Mouse (Mus musculus): ENCODE results near the gene Odaph. TPM values are rescaled to one million over a fixed set of nuclear protein-coding genes. Genes with fewer than 3 reads are reported as not detected.
"Not testable (repeated sequence)": the region's sequence is repeated elsewhere in the genome, so short reads cannot be mapped to it uniquely, and the experiment has no call there.

Odaph gene
- not detected for total RNA-seq (2021)

- no peak for DNase-seq (ENCODE audit: extremely low spot score in 1 of 2, low spot score in 1 of 2)
Measured at GRCm38 (mm10) chr5:91987236-91987635, at the start of gene Odaph. TSS of gene Odaph (plus strand) at chr5:91987475.

- DNase-seq (ENCODE audit: extremely low spot score in 1 of 2, low spot score in 1 of 2), result not testable (repeated sequence)
Measured at GRCm38 (mm10) chr5:91945609-91946008, 41.7 kb upstream of the Odaph start.

GRCm38 (mm10) chr5:91947008-91947407 lies 40.3 kb upstream of the Odaph start:
- DNase-seq (ENCODE audit: extremely low spot score in 1 of 2, low spot score in 1 of 2), result no peak

- DNase-seq (ENCODE audit: extremely low spot score in 1 of 2, low spot score in 1 of 2), result no peak
Measured at GRCm38 (mm10) chr5:91949441-91949840, 37.8 kb upstream of the Odaph start.

- DNase-seq (ENCODE audit: extremely low spot score in 1 of 2, low spot score in 1 of 2), result no peak
Measured at GRCm38 (mm10) chr5:91951404-91951803, 35.9 kb upstream of the Odaph start.

GRCm38 (mm10) chr5:91956991-91957760 lies 30.1 kb upstream of the Odaph start:
- DNase-seq (ENCODE audit: extremely low spot score in 1 of 2, low spot score in 1 of 2), result no peak

GRCm38 (mm10) chr5:91959096-91959495 lies 28.2 kb upstream of the Odaph start:
- no peak for DNase-seq (ENCODE audit: extremely low spot score in 1 of 2, low spot score in 1 of 2)

GRCm38 (mm10) chr5:91959986-91960385 lies 27.3 kb upstream of the Odaph start:
- DNase-seq (ENCODE audit: extremely low spot score in 1 of 2, low spot score in 1 of 2), result no peak

GRCm38 (mm10) chr5:91960606-91961254 lies 26.5 kb upstream of the Odaph start:
- no peak for DNase-seq (ENCODE audit: extremely low spot score in 1 of 2, low spot score in 1 of 2)

- DNase-seq (ENCODE audit: extremely low spot score in 1 of 2, low spot score in 1 of 2), result no peak
Measured at GRCm38 (mm10) chr5:91961370-91961769, 25.9 kb upstream of the Odaph start.

GRCm38 (mm10) chr5:91962259-91962638 lies 25.0 kb upstream of the Odaph start:
- DNase-seq (ENCODE audit: extremely low spot score in 1 of 2, low spot score in 1 of 2), result no peak

- DNase-seq (ENCODE audit: extremely low spot score in 1 of 2, low spot score in 1 of 2), result peak; percentile 82 to 84
Measured at GRCm38 (mm10) chr5:91962639-91963440, 24.4 kb upstream of the Odaph start, which contains the start of gene Rchy1. TSS of gene Rchy1 (minus strand) at chr5:91963068.

- DNase-seq (ENCODE audit: extremely low spot score in 1 of 2, low spot score in 1 of 2), result no peak
Measured at GRCm38 (mm10) chr5:91972046-91972445, 15.2 kb upstream of the Odaph start.

- DNase-seq (ENCODE audit: extremely low spot score in 1 of 2, low spot score in 1 of 2), result no peak
Measured at GRCm38 (mm10) chr5:91974002-91974401, 13.3 kb upstream of the Odaph start.

GRCm38 (mm10) chr5:91975758-91976157 lies 11.5 kb upstream of the Odaph start:
- DNase-seq (ENCODE audit: extremely low spot score in 1 of 2, low spot score in 1 of 2), result no peak

- no peak for DNase-seq (ENCODE audit: extremely low spot score in 1 of 2, low spot score in 1 of 2)
Measured at GRCm38 (mm10) chr5:91976566-91977396, 10.5 kb upstream of the Odaph start.

GRCm38 (mm10) chr5:91977397-91977770 lies 9.9 kb upstream of the Odaph start:
- no peak for DNase-seq (ENCODE audit: extremely low spot score in 1 of 2, low spot score in 1 of 2)

GRCm38 (mm10) chr5:91981176-91981840 lies 6.0 kb upstream of the Odaph start:
- DNase-seq (ENCODE audit: extremely low spot score in 1 of 2, low spot score in 1 of 2), result no peak

GRCm38 (mm10) chr5:91983490-91983889 lies 3.8 kb upstream of the Odaph start:
- no peak for DNase-seq (ENCODE audit: extremely low spot score in 1 of 2, low spot score in 1 of 2)

- DNase-seq (ENCODE audit: extremely low spot score in 1 of 2, low spot score in 1 of 2), result no peak
Measured at GRCm38 (mm10) chr5:91985721-91986120, 1.6 kb upstream of the Odaph start.

All from layer of hippocampus, postnatal 25 days (tissue).